Mouse (Mus musculus): ENCODE measurements around the gene Cd38.

Cd38 gene

GRCm38 (mm10) chr5:43868253-43868652, at the start of gene Cd38:
TSS of gene Cd38 (plus strand) at chr5:43868553.
- no peak for DNase-seq

GRCm38 (mm10) chr5:43818695-43819094, 49.7 kb upstream of the Cd38 start, which contains the start of gene Bst1:
TSS of gene Bst1 (plus strand) at chr5:43818885.
- no peak for DNase-seq

GRCm38 (mm10) chr5:43820785-43821184, 47.6 kb upstream of the Cd38 start:
- DNase-seq: no peak

GRCm38 (mm10) chr5:43821538-43821937, 46.8 kb upstream of the Cd38 start, which contains the start of gene Fbxl5:
TSS of gene Fbxl5 (minus strand) at chr5:43821638.
- DNase-seq: no peak

- no peak for DNase-seq
Observed at GRCm38 (mm10) chr5:43822199-43822598, 46.2 kb upstream of the Cd38 start.

- no peak for DNase-seq
Observed at GRCm38 (mm10) chr5:43822824-43823223, 45.5 kb upstream of the Cd38 start.

GRCm38 (mm10) chr5:43824580-43824979, 43.8 kb upstream of the Cd38 start:
- DNase-seq: no peak

- DNase-seq: no peak
Observed at GRCm38 (mm10) chr5:43826883-43827282, 41.5 kb upstream of the Cd38 start.

GRCm38 (mm10) chr5:43827366-43827765, 41.0 kb upstream of the Cd38 start:
- DNase-seq: no peak

- no peak for DNase-seq
Observed at GRCm38 (mm10) chr5:43836590-43836989, 31.8 kb upstream of the Cd38 start.

- no peak for DNase-seq
Observed at GRCm38 (mm10) chr5:43837372-43837771, 31.0 kb upstream of the Cd38 start.

GRCm38 (mm10) chr5:43841144-43842010, 27.0 kb upstream of the Cd38 start:
- DNase-seq: no peak

GRCm38 (mm10) chr5:43842011-43842285, 26.4 kb upstream of the Cd38 start:
- no peak for DNase-seq

- no peak for DNase-seq
Observed at GRCm38 (mm10) chr5:43842576-43843155, 25.7 kb upstream of the Cd38 start.

- DNase-seq: no peak
Observed at GRCm38 (mm10) chr5:43845083-43845482, 23.3 kb upstream of the Cd38 start.

GRCm38 (mm10) chr5:43845646-43846045, 22.7 kb upstream of the Cd38 start:
- no peak for DNase-seq

GRCm38 (mm10) chr5:43846227-43846626, 22.1 kb upstream of the Cd38 start:
- DNase-seq: no peak

GRCm38 (mm10) chr5:43847555-43847954, 20.8 kb upstream of the Cd38 start:
- DNase-seq: no peak

GRCm38 (mm10) chr5:43848275-43848674, 20.1 kb upstream of the Cd38 start:
- no peak for DNase-seq

GRCm38 (mm10) chr5:43853096-43853867, 15.1 kb upstream of the Cd38 start:
- DNase-seq: no peak

GRCm38 (mm10) chr5:43853868-43854488, 14.4 kb upstream of the Cd38 start:
- no peak for DNase-seq

GRCm38 (mm10) chr5:43855769-43856168, 12.6 kb upstream of the Cd38 start:
- no peak for DNase-seq

- DNase-seq: no peak
Observed at GRCm38 (mm10) chr5:43859663-43860062, 8.7 kb upstream of the Cd38 start.

All from layer of hippocampus, adult 9-11 months (tissue).